Mouse (Mus musculus) bone marrow macrophage, adult 2 months (primary cell): Measurements from ENCODE around the gene Oit1. TPM values are rescaled to one million over a fixed set of nuclear protein-coding genes. Genes with fewer than 3 reads are reported as not detected.

ENCODE experiments used
- H3K27ac ChIP-seq: 2 replicates; pipeline ENCODE4 v1.5.1; 2012; ENCODE audit warnings: low read depth, low read length; ENCODE audit not compliant: insufficient read depth
- H3K4me1 ChIP-seq: 2 replicates; pipeline ENCODE4 v1.6.1; 2012; ENCODE audit warnings: low read length; ENCODE audit not compliant: control insufficient read depth, insufficient read depth
- H3K4me3 ChIP-seq: 2 replicates; pipeline ENCODE4 v1.5.1; 2012; ENCODE audit warnings: mild to moderate bottlenecking, low read length, moderate library complexity; ENCODE audit not compliant: insufficient read depth
- CTCF ChIP-seq: IDR thresholded peaks from 2 replicates; pipeline ENCODE4 v1.5.1; 2012; ENCODE audit warnings: low read depth, mild to moderate bottlenecking, low read length, moderate library complexity
- POLR2A ChIP-seq: IDR thresholded peaks from 2 replicates; pipeline ENCODE4 v1.6.1; 2012; ENCODE audit warnings: mild to moderate bottlenecking, low read depth, low read length, borderline replicate concordance
- polyA plus RNA-seq: library from polyadenylated mRNA; stranded (reverse); fragments of >200 nt; gene quantifications from 2 replicates; pipeline ENCODE4 v1.2.4, GENCODE M21; 2012; ENCODE audit not compliant: missing spikeins, insufficient read depth, insufficient read length

Gene Oit1
- polyA plus RNA-seq = not detected in 2 replicates

DNA sequence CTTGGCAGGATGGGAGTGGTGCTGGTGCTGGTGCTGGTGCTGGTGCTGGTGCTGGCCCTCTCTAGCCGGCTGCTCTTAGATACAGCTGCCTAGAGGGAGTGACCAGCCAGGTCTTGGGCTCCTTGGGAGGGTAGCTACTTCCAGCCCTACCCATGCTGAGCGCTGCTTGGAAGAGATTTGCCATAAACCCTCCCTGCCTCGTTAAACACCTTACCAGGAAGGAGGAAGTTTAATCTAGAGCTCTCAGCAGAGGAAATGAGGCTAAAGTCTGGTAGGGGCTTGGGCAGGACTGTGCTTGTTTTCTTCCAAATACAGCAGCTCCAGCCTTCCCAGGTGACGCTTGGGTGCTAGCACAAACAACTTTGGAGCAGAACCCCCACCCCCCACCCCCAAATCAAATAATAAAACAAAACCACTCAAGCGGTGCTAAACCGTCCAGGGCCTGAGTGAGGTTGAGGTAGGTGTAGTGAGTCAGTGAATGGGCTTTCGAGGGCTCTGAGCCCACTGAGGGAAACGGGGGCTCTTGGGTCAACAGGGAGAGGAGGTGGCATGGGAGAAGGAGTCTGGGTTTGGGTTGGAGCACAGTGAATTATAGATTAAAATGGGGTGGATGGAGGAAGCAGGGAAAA lies at the start of gene Oit1:
Gene Oit1 (minus strand): TSS at position 70 of the 629 bp plus-strand sequence.
- Histone ChIP-seq H3K4me3 (no peak within 1 kb of the TSS), H3K4me1 (no peaks in the 10 kb centered on the region), H3K27ac (no peak within 1 kb of the TSS)
- TF ChIP-seq POLR2A = no peak
- no peak for TF ChIP-seq CTCF

DNA sequence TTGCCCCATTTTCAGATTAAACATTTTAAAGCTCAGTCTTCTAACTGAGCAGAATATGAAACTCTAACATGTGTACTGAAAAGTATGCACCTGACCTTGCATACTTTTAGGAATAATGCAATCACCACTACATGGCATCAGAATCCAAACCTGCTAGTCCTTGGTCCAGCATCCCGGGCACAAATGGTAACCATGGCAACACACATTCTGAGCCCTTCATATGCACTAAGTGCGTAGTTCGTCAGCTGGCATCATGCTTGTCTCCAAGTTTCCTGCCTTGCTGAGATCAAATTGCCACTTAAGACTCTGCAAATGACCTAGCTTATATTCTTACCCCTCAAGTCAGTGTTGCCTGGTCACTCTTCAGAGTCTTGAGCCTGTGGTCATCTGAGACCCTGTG lies 44.3 kb upstream of the Oit1 start:
- no peak overlapping the region for H3K4me3 ChIP-seq
- no peaks in the 10 kb centered on the region for H3K4me1 ChIP-seq
- TF ChIP-seq CTCF (no peak), POLR2A (no peak)
- H3K27ac ChIP-seq = no peak overlapping the region

DNA sequence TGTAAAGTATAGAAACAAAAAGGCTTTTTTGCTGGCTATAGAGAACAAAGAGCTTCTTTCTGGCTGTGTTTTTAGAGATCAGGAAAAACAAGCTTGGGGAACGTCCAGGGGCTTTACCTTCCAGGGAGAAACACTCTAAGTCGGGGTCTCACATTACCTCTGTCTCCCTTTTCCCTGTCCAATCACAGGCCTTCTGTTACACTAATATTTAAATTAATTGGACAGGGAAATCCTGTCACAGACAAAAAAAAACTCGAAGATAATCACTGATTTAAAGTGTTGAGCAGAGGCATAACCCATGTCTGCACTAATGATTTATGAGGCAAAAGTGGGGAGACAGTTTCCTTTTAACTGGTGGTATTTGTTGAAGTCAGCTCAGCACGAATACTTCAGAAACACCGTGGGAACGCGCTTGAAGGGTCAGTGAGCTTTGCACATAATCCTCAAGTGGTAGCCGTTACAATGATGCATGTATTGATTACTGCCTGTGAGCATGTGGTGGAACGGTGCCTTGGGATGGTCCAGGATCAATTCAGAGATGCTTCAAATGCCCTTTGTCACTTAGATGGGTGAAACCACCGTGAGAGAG lies 42.7 kb upstream of the Oit1 start:
- no peaks in the 10 kb centered on the region for H3K4me1 ChIP-seq
- TF ChIP-seq POLR2A (no peak), CTCF (no peak)
- H3K4me3 ChIP-seq = no peak overlapping the region
- H3K27ac ChIP-seq = no peak overlapping the region

DNA sequence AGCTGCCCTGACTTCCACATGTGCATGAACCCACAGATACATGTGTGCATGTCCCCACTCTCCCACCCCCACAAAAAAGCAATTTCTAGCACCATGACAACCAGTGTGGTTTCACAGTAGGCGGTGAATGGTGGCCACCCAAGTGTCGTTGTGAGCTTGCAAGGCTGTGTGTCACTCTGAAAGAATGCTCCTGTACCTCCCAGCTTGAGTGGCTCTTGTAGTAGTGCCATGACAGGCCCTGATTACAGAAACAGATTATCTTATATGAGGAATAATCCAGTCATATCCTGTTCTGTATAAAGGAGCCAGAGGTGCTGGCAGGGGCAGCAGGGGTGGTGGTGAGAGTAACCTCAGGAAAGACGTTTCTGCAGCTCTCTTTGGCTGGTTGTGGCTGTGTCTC lies 40.1 kb upstream of the Oit1 start:
- TF ChIP-seq POLR2A (no peak), CTCF (no peak)
- no peak overlapping the region for H3K27ac ChIP-seq
- H3K4me3 ChIP-seq = no peak overlapping the region
- no peaks in the 10 kb centered on the region for H3K4me1 ChIP-seq

GRCm38 (mm10) chr14:8405946-8406345 lies 27.4 kb upstream of the Oit1 start:
- H3K4me3 ChIP-seq = no peak overlapping the region
- H3K27ac ChIP-seq = no peak overlapping the region
- H3K4me1 ChIP-seq = no peaks in the 10 kb centered on the region
- TF ChIP-seq POLR2A (no peak), CTCF (no peak)

- no peaks in the 10 kb centered on the region for H3K4me1 ChIP-seq
- TF ChIP-seq CTCF = no peak
- no peak for TF ChIP-seq POLR2A
- H3K4me3 ChIP-seq = no peak overlapping the region
- H3K27ac ChIP-seq = no peak overlapping the region
These were observed 24.8 kb upstream of the Oit1 start for GRCm38 (mm10) chr14:8403310-8403709.

- H3K27ac ChIP-seq = no peak overlapping the region
- no peak for TF ChIP-seq POLR2A
- TF ChIP-seq CTCF = no peak
- no peaks in the 10 kb centered on the region for H3K4me1 ChIP-seq
- H3K4me3 ChIP-seq = no peak overlapping the region
These were observed 20.0 kb upstream of the Oit1 start for GRCm38 (mm10) chr14:8398507-8398906.

- no peak overlapping the region for H3K27ac ChIP-seq
- no peaks in the 10 kb centered on the region for H3K4me1 ChIP-seq
- H3K4me3 ChIP-seq = no peak overlapping the region
- TF ChIP-seq CTCF (no peak), POLR2A (no peak)
These were observed 17.2 kb upstream of the Oit1 start for GRCm38 (mm10) chr14:8395690-8396287.

DNA sequence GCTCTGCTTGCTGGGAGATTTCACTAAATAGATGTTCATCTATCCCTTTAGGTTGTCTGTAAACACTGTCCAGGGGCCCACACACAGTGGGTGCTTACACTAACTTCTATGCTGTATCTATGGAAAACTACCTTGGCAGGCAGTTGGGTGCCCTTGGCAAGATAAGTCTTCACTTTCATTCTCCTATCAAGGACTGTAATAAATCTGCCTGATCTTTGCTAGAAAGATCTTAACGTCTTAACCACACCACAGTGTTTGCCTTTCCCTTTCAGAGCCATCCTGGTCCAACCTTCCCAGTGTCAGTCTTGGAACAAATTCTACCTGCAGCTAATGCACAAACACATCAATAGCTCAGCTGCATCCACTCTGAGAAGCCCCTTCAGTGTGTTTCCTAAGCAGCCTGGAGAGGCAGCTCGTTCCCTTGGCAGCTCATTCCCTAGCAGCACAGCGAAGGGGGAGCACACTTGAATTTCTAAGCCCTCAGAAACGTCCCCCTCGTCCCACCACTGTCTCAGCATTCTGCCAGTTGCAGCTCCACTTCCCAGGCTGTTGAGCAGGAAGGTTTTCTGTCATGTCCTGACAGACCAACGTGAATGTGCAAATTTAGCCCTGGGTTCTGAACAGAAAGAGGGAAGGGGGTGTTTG lies 13.7 kb upstream of the Oit1 start:
- no peaks in the 10 kb centered on the region for H3K4me1 ChIP-seq
- no peak overlapping the region for H3K4me3 ChIP-seq
- no peak overlapping the region for H3K27ac ChIP-seq
- TF ChIP-seq POLR2A = no peak
- no peak for TF ChIP-seq CTCF

- Histone ChIP-seq H3K4me3 (no peak overlapping the region), H3K4me1 (no peaks in the 10 kb centered on the region), H3K27ac (no peak overlapping the region)
- TF ChIP-seq CTCF = no peak
- no peak for TF ChIP-seq POLR2A
These were observed 9.2 kb downstream of the Oit1 start for GRCm38 (mm10) chr14:8369394-8369793.
